Mouse (Mus musculus): Measurements from ENCODE around the gene Olfr102. TPM values are rescaled to one million over a fixed set of nuclear protein-coding genes. Genes with fewer than 3 reads are reported as not detected.

Gene Olfr102
- not detected in 2 replicates for polyA plus RNA-seq (2014; fragmentation: Nextera tagmentation; extraction: Ambion mirVana)

GRCm38 (mm10) chr17:37316954-37317353, at the start of gene Olfr102:
Olfr102 (minus strand) TSS chr17:37317054.
- Histone ChIP-seq H3K4me3 (ENCODE audit: low read depth, low read length) (no peak within 1 kb of the TSS), H3K9me3 (replicated peaks; ENCODE audit: control insufficient read depth, low read length) (no peaks in the 10 kb centered on the region; the same call in 1 of the 2 replicates), H3K27me3 (ENCODE audit: control insufficient read depth, insufficient read depth, low read length) (no peaks in the 10 kb centered on the region), H3K36me3 (ENCODE audit: control insufficient read depth, insufficient read depth, low read length) (no peaks in the 10 kb centered on the region), H3K9ac (ENCODE audit: low read depth, low read length) (no peak within 1 kb of the TSS), H3K27ac (ENCODE audit: low read depth, low read length) (no peak within 1 kb of the TSS), H3K4me2 (no peak within 1 kb of the TSS), H3K4me1 (ENCODE audit: control insufficient read depth, insufficient read depth, low read length) (no peaks in the 10 kb centered on the region)
- no peak for ATAC-seq (replicated peaks; ENCODE audit: insufficient number of reproducible peaks, low FRiP score, low TSS enrichment)

- Histone ChIP-seq H3K36me3 (ENCODE audit: control insufficient read depth, insufficient read depth, low read length) (no peaks in the 10 kb centered on the region), H3K4me2 (no peak within 1 kb of the TSS), H3K4me1 (ENCODE audit: control insufficient read depth, insufficient read depth, low read length) (no peaks in the 10 kb centered on the region), H3K27me3 (ENCODE audit: control insufficient read depth, insufficient read depth, low read length) (no peaks in the 10 kb centered on the region), H3K9ac (ENCODE audit: low read depth, low read length) (no peak within 1 kb of the TSS), H3K4me3 (ENCODE audit: low read depth, low read length) (no peak within 1 kb of the TSS), H3K27ac (ENCODE audit: low read depth, low read length) (no peak within 1 kb of the TSS), H3K9me3 (replicated peaks; ENCODE audit: control insufficient read depth, low read length) (peaks cover 5% of the 10 kb centered on the region; the same call in 1 of the 2 replicates)
- ATAC-seq (replicated peaks; ENCODE audit: insufficient number of reproducible peaks, low FRiP score, low TSS enrichment) = no peak
Observed at GRCm38 (mm10) chr17:37359282-37359681, 42.4 kb upstream of the Olfr102 start, which contains the start of gene Olfr104-ps. Olfr104-ps (plus strand) TSS chr17:37359582.

- Histone ChIP-seq H3K27ac (ENCODE audit: low read depth, low read length) (no peak within 1 kb of the TSS), H3K4me1 (ENCODE audit: control insufficient read depth, insufficient read depth, low read length) (no peaks in the 10 kb centered on the region), H3K27me3 (ENCODE audit: control insufficient read depth, insufficient read depth, low read length) (no peaks in the 10 kb centered on the region), H3K9me3 (replicated peaks; ENCODE audit: control insufficient read depth, low read length) (no peaks in the 10 kb centered on the region), H3K9ac (ENCODE audit: low read depth, low read length) (no peak within 1 kb of the TSS), H3K4me3 (ENCODE audit: low read depth, low read length) (no peak within 1 kb of the TSS), H3K4me2 (no peak within 1 kb of the TSS), H3K36me3 (ENCODE audit: control insufficient read depth, insufficient read depth, low read length) (no peaks in the 10 kb centered on the region)
- no peak for ATAC-seq (replicated peaks; ENCODE audit: insufficient number of reproducible peaks, low FRiP score, low TSS enrichment)
- 79% methylated on average over 2 of the region's 2 CpGs for WGBS (ENCODE audit: insufficient replicate concordance)
Observed at GRCm38 (mm10) chr17:37339598-37339997, 22.7 kb upstream of the Olfr102 start, which contains the start of gene Olfr103. Olfr103 (minus strand) TSS chr17:37339698.

GRCm38 (mm10) chr17:37310146-37310699, 6.6 kb downstream of the Olfr102 start:
- no peaks in the 10 kb centered on the region for H3K27me3 ChIP-seq (ENCODE audit: control insufficient read depth, insufficient read depth, low read length)
- no peak overlapping the region for H3K27ac ChIP-seq (ENCODE audit: low read depth, low read length)

DNA sequence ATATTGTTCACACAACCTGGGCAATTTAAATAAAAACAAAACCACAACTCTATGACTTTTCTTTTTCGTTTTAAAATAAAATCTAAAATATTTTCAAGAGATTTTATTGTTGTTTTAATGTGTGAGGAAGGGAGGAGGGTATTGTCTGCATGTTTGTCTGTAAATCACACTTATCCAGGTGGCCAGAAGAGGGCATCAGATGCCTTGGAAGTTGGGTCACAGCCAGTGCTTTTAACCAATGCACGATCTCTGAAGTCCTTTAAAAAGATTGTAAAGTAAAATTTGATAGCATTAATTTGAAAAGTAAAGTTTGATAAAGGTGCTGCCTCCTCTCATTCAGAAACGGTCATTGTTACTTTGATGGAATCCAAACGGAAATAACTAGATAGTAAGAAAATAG, 8.4 kb downstream of the Olfr102 start:
- Histone ChIP-seq H3K27ac (ENCODE audit: low read depth, low read length) (no peak overlapping the region), H3K4me2 (no peak overlapping the region), H3K4me1 (ENCODE audit: control insufficient read depth, insufficient read depth, low read length) (no peaks in the 10 kb centered on the region), H3K36me3 (ENCODE audit: control insufficient read depth, insufficient read depth, low read length) (no peaks in the 10 kb centered on the region), H3K9me3 (replicated peaks; ENCODE audit: control insufficient read depth, low read length) (no peaks in the 10 kb centered on the region), H3K9ac (ENCODE audit: low read depth, low read length) (no peak overlapping the region), H3K27me3 (ENCODE audit: control insufficient read depth, insufficient read depth, low read length) (no peaks in the 10 kb centered on the region), H3K4me3 (ENCODE audit: low read depth, low read length) (no peak overlapping the region)
- no peak for ATAC-seq (replicated peaks; ENCODE audit: insufficient number of reproducible peaks, low FRiP score, low TSS enrichment)
- WGBS (ENCODE audit: insufficient replicate concordance) = 37% methylated on average over 4 of the region's 4 CpGs

More at GRCm38 (mm10) chr17:37310146-37310699, 6.6 kb downstream of the Olfr102 start:
- H3K9ac ChIP-seq (ENCODE audit: low read depth, low read length) = no peak overlapping the region
- H3K4me1 ChIP-seq (ENCODE audit: control insufficient read depth, insufficient read depth, low read length) = no peaks in the 10 kb centered on the region
- ATAC-seq (replicated peaks; ENCODE audit: insufficient number of reproducible peaks, low FRiP score, low TSS enrichment) = no peak
- no peaks in the 10 kb centered on the region for H3K36me3 ChIP-seq (ENCODE audit: control insufficient read depth, insufficient read depth, low read length)
- no peak overlapping the region for H3K4me3 ChIP-seq (ENCODE audit: low read depth, low read length)
- WGBS (ENCODE audit: insufficient replicate concordance) = 42% methylated on average over 2 of the region's 2 CpGs
- H3K9me3 ChIP-seq (replicated peaks; ENCODE audit: control insufficient read depth, low read length) = no peaks in the 10 kb centered on the region
- H3K4me2 ChIP-seq = no peak overlapping the region

DNA sequence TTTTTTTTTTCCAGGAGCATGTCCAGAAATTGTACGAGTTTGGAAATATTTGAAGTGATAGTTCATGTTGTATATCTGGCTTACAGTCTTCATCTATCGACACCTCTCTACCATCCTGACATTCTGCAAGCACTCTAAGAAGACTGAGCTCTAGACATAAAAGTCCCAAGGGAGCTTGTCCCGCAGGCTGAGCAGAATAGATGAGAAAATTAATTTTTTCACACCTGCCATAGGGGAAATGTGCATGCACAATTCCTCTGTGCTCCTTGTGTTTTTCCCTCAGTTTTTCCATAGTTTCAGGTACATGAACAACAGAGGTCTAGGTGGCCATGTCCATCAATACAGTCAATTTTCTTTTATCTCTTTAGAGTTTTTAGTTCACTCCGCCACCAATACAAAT, 12.6 kb downstream of the Olfr102 start, which contains the start of gene Olfr101:
Gene Olfr101 (minus strand): TSS at position 101 of the 400 bp plus-strand sequence.
- Histone ChIP-seq H3K27me3 (ENCODE audit: control insufficient read depth, insufficient read depth, low read length) (no peaks in the 10 kb centered on the region), H3K9me3 (replicated peaks; ENCODE audit: control insufficient read depth, low read length) (no peaks in the 10 kb centered on the region), H3K4me3 (ENCODE audit: low read depth, low read length) (no peak within 1 kb of the TSS), H3K9ac (ENCODE audit: low read depth, low read length) (no peak within 1 kb of the TSS), H3K36me3 (ENCODE audit: control insufficient read depth, insufficient read depth, low read length) (no peaks in the 10 kb centered on the region), H3K27ac (ENCODE audit: low read depth, low read length) (no peak within 1 kb of the TSS), H3K4me1 (ENCODE audit: control insufficient read depth, insufficient read depth, low read length) (no peaks in the 10 kb centered on the region), H3K4me2 (no peak within 1 kb of the TSS)
- 78% methylated on average over 4 of the region's 4 CpGs for WGBS (ENCODE audit: insufficient replicate concordance)
- ATAC-seq (replicated peaks; ENCODE audit: insufficient number of reproducible peaks, low FRiP score, low TSS enrichment) = no peak

- 64% methylated on average over 1 of the region's 1 CpGs for WGBS (ENCODE audit: insufficient replicate concordance)
- Histone ChIP-seq H3K4me2 (no peak within 1 kb of the TSS), H3K36me3 (ENCODE audit: control insufficient read depth, insufficient read depth, low read length) (no peaks in the 10 kb centered on the region), H3K9me3 (replicated peaks; ENCODE audit: control insufficient read depth, low read length) (no peaks in the 10 kb centered on the region), H3K4me3 (ENCODE audit: low read depth, low read length) (no peak within 1 kb of the TSS), H3K27ac (ENCODE audit: low read depth, low read length) (no peak within 1 kb of the TSS), H3K9ac (ENCODE audit: low read depth, low read length) (no peak within 1 kb of the TSS), H3K4me1 (ENCODE audit: control insufficient read depth, insufficient read depth, low read length) (no peaks in the 10 kb centered on the region), H3K27me3 (ENCODE audit: control insufficient read depth, insufficient read depth, low read length) (no peaks in the 10 kb centered on the region)
- ATAC-seq (replicated peaks; ENCODE audit: insufficient number of reproducible peaks, low FRiP score, low TSS enrichment) = no peak
Observed at GRCm38 (mm10) chr17:37283360-37283759, 33.5 kb downstream of the Olfr102 start, which contains the start of gene Olfr99. Olfr99 (minus strand) TSS chr17:37283460.

DNA sequence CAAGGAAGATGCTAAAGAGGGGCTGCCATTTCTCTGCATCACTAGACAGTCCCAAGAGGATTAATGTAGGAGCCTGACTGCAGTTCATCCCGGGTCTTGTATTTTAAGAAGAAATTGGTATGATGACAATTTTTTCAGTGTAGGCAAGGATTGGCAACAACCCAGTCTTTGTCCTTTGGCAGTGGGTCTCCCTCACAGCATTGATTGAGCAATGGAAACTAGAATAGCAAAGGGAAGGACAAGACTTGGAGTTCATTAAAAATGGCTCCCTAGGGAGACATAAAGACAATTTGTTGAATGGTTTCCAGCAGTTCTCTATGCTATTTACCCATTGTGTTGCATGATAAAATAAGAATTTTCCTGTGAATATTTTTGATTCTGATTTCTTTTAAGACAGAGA, 36.5 kb downstream of the Olfr102 start:
- WGBS (ENCODE audit: insufficient replicate concordance) = 69% methylated on average over 1 of the region's 1 CpGs
- no peak for ATAC-seq (replicated peaks; ENCODE audit: insufficient number of reproducible peaks, low FRiP score, low TSS enrichment)

DNA sequence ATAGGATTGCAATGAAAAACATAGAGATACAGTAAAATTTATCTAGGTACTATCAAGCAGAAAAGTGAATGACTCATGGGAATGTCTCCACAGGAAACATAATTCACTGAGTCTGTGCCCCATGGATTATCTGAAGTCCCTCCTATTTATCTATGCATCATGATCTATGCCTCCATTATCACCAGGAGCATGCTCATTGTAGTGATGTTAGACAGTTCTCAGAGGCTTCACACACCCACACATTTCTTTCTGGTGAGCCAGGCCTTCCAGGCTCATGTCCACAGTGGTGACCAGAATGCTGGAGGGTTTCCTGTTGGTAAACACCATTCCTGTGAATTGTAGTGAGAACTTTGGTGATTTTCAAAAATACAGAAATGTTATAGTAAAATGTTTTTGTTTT, 40.3 kb downstream of the Olfr102 start:
- Histone ChIP-seq H3K27ac (ENCODE audit: low read depth, low read length) (no peak overlapping the region), H3K27me3 (ENCODE audit: control insufficient read depth, insufficient read depth, low read length) (no peaks in the 10 kb centered on the region), H3K9me3 (replicated peaks; ENCODE audit: control insufficient read depth, low read length) (no peaks in the 10 kb centered on the region), H3K4me1 (ENCODE audit: control insufficient read depth, insufficient read depth, low read length) (no peaks in the 10 kb centered on the region), H3K36me3 (ENCODE audit: control insufficient read depth, insufficient read depth, low read length) (no peaks in the 10 kb centered on the region), H3K4me2 (no peak overlapping the region), H3K4me3 (ENCODE audit: low read depth, low read length) (no peak overlapping the region), H3K9ac (ENCODE audit: low read depth, low read length) (no peak overlapping the region)
- no peak for ATAC-seq (replicated peaks; ENCODE audit: insufficient number of reproducible peaks, low FRiP score, low TSS enrichment)

More for the DNA sequence above, 36.5 kb downstream of the Olfr102 start:
- H3K4me3 ChIP-seq (ENCODE audit: low read depth, low read length) = no peak overlapping the region
- no peaks in the 10 kb centered on the region for H3K4me1 ChIP-seq (ENCODE audit: control insufficient read depth, insufficient read depth, low read length)
- no peaks in the 10 kb centered on the region for H3K9me3 ChIP-seq (replicated peaks; ENCODE audit: control insufficient read depth, low read length)
- H3K9ac ChIP-seq (ENCODE audit: low read depth, low read length) = no peak overlapping the region
- H3K27me3 ChIP-seq (ENCODE audit: control insufficient read depth, insufficient read depth, low read length) = no peaks in the 10 kb centered on the region
- no peaks in the 10 kb centered on the region for H3K36me3 ChIP-seq (ENCODE audit: control insufficient read depth, insufficient read depth, low read length)
- no peak overlapping the region for H3K27ac ChIP-seq (ENCODE audit: low read depth, low read length)
- H3K4me2 ChIP-seq = no peak overlapping the region

All from heart, embryonic 11.5 days (tissue).